Mouse (Mus musculus): ENCODE results near the gene Ajuba. TPM values are rescaled to one million over a fixed set of nuclear protein-coding genes. Genes with fewer than 3 reads are reported as not detected.
A peak's percentile ranks its signal among the peaks of the same experiment; 100 is the strongest.

The Ajuba gene
- total and polyA plus RNA-seq, 2 experiments from 2014 or later, result 4.4 to 6.6 TPM

DNA sequence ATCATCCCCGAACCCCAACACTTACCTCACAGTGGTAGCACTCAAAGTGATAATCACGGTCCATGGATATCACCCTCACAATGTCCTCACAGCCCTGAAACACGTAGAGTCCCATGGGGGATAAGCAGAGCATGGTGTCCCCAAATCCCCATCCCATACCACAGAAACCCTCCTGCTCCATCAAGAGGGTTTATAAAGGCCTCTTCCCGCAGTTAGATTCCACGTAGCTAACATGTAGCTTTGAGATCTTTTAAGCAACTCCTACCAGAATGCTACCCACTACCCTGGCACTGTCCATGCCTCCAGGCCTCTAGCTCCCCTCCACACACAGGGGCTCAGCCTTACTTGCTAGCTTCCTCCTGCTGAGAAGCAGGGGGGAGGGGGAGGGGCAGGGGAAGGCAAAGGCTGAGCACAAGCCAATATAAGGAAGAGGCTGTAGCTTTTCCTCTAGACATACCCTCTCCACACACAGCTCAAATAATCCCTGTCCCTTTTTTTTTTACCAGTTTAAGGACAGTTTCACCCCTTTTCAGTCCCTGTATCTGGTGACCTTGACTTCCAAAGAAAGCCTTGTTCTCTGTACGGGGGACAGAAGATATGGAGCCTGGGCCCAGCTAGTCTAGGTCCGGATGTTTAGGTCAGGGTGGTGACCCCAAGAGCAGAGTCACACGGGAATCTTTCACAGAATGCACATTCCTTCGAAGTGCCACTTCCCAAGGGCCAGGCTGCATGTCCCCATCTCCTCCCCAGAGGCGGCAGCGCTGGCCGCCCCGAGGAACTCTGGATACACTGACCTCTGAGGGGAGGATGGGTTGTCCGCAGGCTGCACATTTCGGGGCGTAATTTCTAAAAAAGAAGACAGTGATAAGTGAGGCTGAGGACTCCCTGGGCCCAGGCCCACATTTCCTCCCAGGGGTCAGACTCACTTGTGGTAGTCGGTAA, 7.6 kb downstream of the Ajuba start:
- Histone ChIP-seq H3K9me3 (ENCODE audit: low read length) (no peaks in the 10 kb centered on the region), H3K27ac (ENCODE audit: low read depth, low read length) (no peak overlapping the region), H3K9ac (no peak overlapping the region), H3K27me3 (ENCODE audit: insufficient read depth, low read length) (peaks cover 6% of the 10 kb centered on the region), H3K4me2 (ENCODE audit: low read depth) (no peak overlapping the region), H3K36me3 (ENCODE audit: insufficient read depth) (no peaks in the 10 kb centered on the region), H3K4me3 (ENCODE audit: low read depth, low read length) (no peak overlapping the region), H3K4me1 (ENCODE audit: insufficient read depth) (no peaks in the 10 kb centered on the region; the same call in 1 of the 2 replicates)
- DNase-seq (no peak), ATAC-seq (no peak)
- 64% methylated on average over 17 of the region's 17 CpGs for WGBS
- TF ChIP-seq CTCF (IDR thresholded peaks at IDR 0.05; ENCODE audit: low read depth), result no peak

DNA sequence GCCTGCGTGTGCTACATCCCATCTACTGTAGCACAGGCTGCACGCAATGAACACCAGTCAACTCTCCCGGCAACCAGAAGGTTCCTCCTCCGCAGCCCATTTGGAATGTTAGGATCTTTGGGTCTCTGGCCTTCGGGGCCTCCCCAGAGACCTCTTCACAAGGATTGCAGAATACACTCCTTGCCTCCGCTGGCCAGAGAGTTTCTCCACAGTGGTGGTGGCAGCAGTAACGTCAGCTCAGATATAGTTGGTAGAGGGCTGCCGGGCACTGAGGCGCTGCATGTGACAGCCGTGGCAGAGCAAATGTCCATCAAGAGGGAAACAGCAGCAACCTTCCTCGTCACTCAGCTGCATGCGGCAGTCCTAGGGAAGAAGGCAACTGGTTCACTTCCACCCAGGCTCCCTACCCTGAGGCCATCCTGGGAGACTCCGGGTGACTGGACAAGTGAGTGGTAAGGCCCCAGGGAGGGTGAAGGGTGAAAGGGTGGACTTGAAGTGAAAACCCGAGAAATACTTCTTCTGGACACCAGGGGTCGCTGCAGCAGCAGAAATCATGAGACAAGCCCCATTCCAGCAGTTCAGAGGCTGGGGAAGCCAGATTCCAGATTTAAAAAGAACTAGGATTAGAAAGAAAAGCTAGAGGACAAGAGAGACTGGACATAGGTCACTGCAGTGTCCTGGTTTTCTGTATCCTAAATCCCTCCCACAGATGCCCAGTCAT, 8.5 kb downstream of the Ajuba start:
- peak; percentile 78 for DNase-seq
- TF ChIP-seq CTCF (IDR thresholded peaks at IDR 0.05; ENCODE audit: low read depth), result peak; percentile 83
- H3K9ac ChIP-seq, result no peak overlapping the region
- peaks cover 6% of the 10 kb centered on the region for H3K27me3 ChIP-seq (ENCODE audit: insufficient read depth, low read length)
- H3K36me3 ChIP-seq (ENCODE audit: insufficient read depth), result no peaks in the 10 kb centered on the region
- peak; percentile 53; the same call in 1 of the 2 replicates for ATAC-seq
- no peak overlapping the region for H3K27ac ChIP-seq (ENCODE audit: low read depth, low read length)
- H3K4me1 ChIP-seq (ENCODE audit: insufficient read depth), result no peaks in the 10 kb centered on the region; the same call in 1 of the 2 replicates
- 72% methylated on average over 15 of the region's 15 CpGs for WGBS
- H3K4me3 ChIP-seq (ENCODE audit: low read depth, low read length), result no peak overlapping the region
- no peaks in the 10 kb centered on the region for H3K9me3 ChIP-seq (ENCODE audit: low read length)
- H3K4me2 ChIP-seq (ENCODE audit: low read depth), result no peak overlapping the region

- Histone ChIP-seq H3K9ac (no peak overlapping the region), H3K4me3 (ENCODE audit: low read depth, low read length) (no peak overlapping the region), H3K36me3 (ENCODE audit: insufficient read depth) (no peaks in the 10 kb centered on the region), H3K4me2 (ENCODE audit: low read depth) (no peak overlapping the region), H3K27me3 (ENCODE audit: insufficient read depth, low read length) (no peaks in the 10 kb centered on the region), H3K27ac (ENCODE audit: low read depth, low read length) (no peak overlapping the region), H3K9me3 (ENCODE audit: low read length) (no peaks in the 10 kb centered on the region), H3K4me1 (ENCODE audit: insufficient read depth) (no peaks in the 10 kb centered on the region)
- ATAC-seq (peak; percentile 62), DNase-seq (peak; percentile 50)
- TF ChIP-seq CTCF (IDR thresholded peaks at IDR 0.05; ENCODE audit: low read depth), result no peak
- 80% methylated on average over 14 of the region's 14 CpGs for WGBS
These were observed 16.7 kb downstream of the Ajuba start for GRCm38 (mm10) chr14:54560527-54561242.

DNA sequence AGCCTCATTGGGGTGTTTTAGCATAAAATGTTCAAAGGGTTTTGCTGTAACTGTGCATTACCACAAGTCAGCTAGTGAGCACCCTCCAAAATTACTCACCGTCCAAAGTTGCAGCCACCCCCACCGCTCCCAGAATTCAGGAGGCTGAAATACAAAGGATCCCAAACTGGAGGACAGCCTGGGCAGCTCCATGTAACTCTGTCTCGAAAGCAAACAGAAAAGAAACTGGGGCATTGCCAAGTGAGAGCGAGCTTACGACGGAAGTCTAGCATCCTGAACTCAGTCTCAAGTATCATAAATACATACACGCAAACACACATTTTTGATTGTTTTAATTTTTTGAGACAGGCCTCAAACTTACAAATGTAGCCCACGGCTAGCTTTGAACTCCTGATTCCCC, 20.0 kb downstream of the Ajuba start:
- Histone ChIP-seq H3K36me3 (ENCODE audit: insufficient read depth) (no peaks in the 10 kb centered on the region), H3K9me3 (ENCODE audit: low read length) (no peaks in the 10 kb centered on the region), H3K4me3 (ENCODE audit: low read depth, low read length) (no peak overlapping the region), H3K4me2 (ENCODE audit: low read depth) (no peak overlapping the region), H3K9ac (no peak overlapping the region), H3K27me3 (ENCODE audit: insufficient read depth, low read length) (no peaks in the 10 kb centered on the region), H3K27ac (ENCODE audit: low read depth, low read length) (no peak overlapping the region), H3K4me1 (ENCODE audit: insufficient read depth) (no peaks in the 10 kb centered on the region)
- ATAC-seq (no peak), DNase-seq (no peak)
- WGBS, result 65% methylated on average over 8 of the region's 8 CpGs
- TF ChIP-seq CTCF (IDR thresholded peaks at IDR 0.05; ENCODE audit: low read depth), result no peak

GRCm38 (mm10) chr14:54553975-54554769, 23.2 kb downstream of the Ajuba start, which contains the start of gene Haus4:
Haus4 (minus strand) TSS chr14:54554616.
- Histone ChIP-seq H3K27me3 (ENCODE audit: insufficient read depth, low read length) (no peaks in the 10 kb centered on the region), H3K4me2 (ENCODE audit: low read depth) (peak within 1 kb of the TSS; percentile 84), H3K9ac (peak within 1 kb of the TSS; percentile 71), H3K4me1 (ENCODE audit: insufficient read depth) (no peaks in the 10 kb centered on the region), H3K9me3 (ENCODE audit: low read length) (no peaks in the 10 kb centered on the region), H3K27ac (ENCODE audit: low read depth, low read length) (peak within 1 kb of the TSS; percentile 62; the same call in 1 of the 2 replicates), H3K36me3 (ENCODE audit: insufficient read depth) (no peaks in the 10 kb centered on the region), H3K4me3 (ENCODE audit: low read depth, low read length) (peak within 1 kb of the TSS; percentile 68)
- 3% methylated on average over 76 of the region's 76 CpGs for WGBS
- ATAC-seq, result peak; percentile 95
- TF ChIP-seq CTCF (IDR thresholded peaks at IDR 0.05; ENCODE audit: low read depth), result peak; percentile 70
- peak; percentile 87 for DNase-seq

DNA sequence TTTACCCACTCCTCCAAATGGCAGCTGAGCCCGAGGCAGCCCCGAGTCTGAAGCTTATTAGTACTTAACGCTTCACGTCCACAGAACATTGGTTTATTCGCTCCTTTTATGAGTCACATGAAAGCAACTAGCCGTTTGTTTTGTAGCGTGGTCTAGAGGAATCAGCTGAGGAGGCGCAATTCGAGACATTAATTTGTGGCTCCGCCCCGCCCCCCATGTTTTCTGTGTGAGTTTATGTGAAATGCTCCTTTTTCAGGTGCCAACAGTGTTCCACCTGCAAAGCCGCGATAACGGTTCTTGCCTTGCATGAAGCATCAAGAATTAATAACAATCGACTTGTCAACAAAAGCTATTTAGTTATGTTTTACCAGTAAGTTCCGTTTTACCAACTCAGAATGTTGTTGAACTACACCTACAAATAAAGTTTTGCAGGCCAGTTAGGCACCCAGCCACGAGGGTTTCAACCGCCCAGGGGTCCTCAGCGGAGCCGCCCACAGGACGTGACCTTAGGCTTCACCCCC, 23.8 kb downstream of the Ajuba start:
- Histone ChIP-seq H3K4me3 (ENCODE audit: low read depth, low read length) (peak overlapping the region; percentile 68), H3K27ac (ENCODE audit: low read depth, low read length) (peak overlapping the region; percentile 62; the same call in 1 of the 2 replicates), H3K4me1 (ENCODE audit: insufficient read depth) (no peaks in the 10 kb centered on the region), H3K4me2 (ENCODE audit: low read depth) (peak overlapping the region; percentile 84), H3K9ac (peak overlapping the region; percentile 71), H3K27me3 (ENCODE audit: insufficient read depth, low read length) (no peaks in the 10 kb centered on the region), H3K36me3 (ENCODE audit: insufficient read depth) (no peaks in the 10 kb centered on the region), H3K9me3 (ENCODE audit: low read length) (no peaks in the 10 kb centered on the region)
- ATAC-seq (no peak), DNase-seq (no peak)
- no peak for TF ChIP-seq CTCF (IDR thresholded peaks at IDR 0.05; ENCODE audit: low read depth)
- WGBS, result 2% methylated on average over 21 of the region's 21 CpGs
